Mouse (Mus musculus) midbrain, embryonic 16.5 days (tissue): ENCODE results near the gene Nenf. TPM values are rescaled to one million over a fixed set of nuclear protein-coding genes. Genes with fewer than 3 reads are reported as not detected.

Source experiments
- ATAC-seq: fragments of 200-750 bp; cut with Nextera tagmentation; 2 replicates; pipeline ENCODE4 v1.8.0; 2017; ENCODE audit warnings: moderate TSS enrichment
- H3K27ac ChIP-seq: fragments of 300-500 bp; sonication (generic); 2 replicates; pipeline ENCODE4 v1.5.1; 2014; ENCODE audit warnings: mild to moderate bottlenecking, low read length, mixed read lengths
- H3K27me3 ChIP-seq: fragments of 300-500 bp; sonication (generic); 2 replicates; pipeline ENCODE4 v1.6.1; 2014; ENCODE audit warnings: low read depth, low read length, mixed read lengths; ENCODE audit not compliant: control insufficient read depth, insufficient read depth
- H3K36me3 ChIP-seq: fragments of 300-500 bp; sonication (generic); 2 replicates; pipeline ENCODE4 v1.6.1; 2014; ENCODE audit warnings: mild to moderate bottlenecking, low read length, moderate library complexity, mixed read lengths; ENCODE audit not compliant: control insufficient read depth, insufficient read depth
- H3K4me1 ChIP-seq: fragments of 300-500 bp; sonication (generic); 2 replicates; pipeline ENCODE4 v1.6.1; 2014; ENCODE audit warnings: mild to moderate bottlenecking, low read length, mixed read lengths; ENCODE audit not compliant: control insufficient read depth, insufficient read depth
- H3K4me2 ChIP-seq: fragments of 300-500 bp; sonication (generic); 2 replicates; pipeline ENCODE4 v1.6.1; 2014; ENCODE audit warnings: mild to moderate bottlenecking, low read length, mixed read lengths
- H3K4me3 ChIP-seq: fragments of 300-500 bp; sonication (generic); 2 replicates; pipeline ENCODE4 v1.5.1; 2014; ENCODE audit warnings: low read depth, mild to moderate bottlenecking, low read length, moderate library complexity, mixed read lengths
- H3K9ac ChIP-seq: fragments of 300-500 bp; sonication (generic); 2 replicates; pipeline ENCODE4 v1.6.1; 2014; ENCODE audit warnings: low read depth, low read length, mixed read lengths
- H3K9me3 ChIP-seq: fragments of 300-500 bp; sonication (generic); replicated peaks from 2 replicates; pipeline ENCODE4 v1.6.1; 2014; ENCODE audit warnings: mild to moderate bottlenecking, low read length, mixed read lengths; ENCODE audit not compliant: control insufficient read depth, poor library complexity, severe bottlenecking
- WGBS: fragments of 180-500 bp; shearing (Covaris S2); extraction: QIAGEN DNeasy Blood & Tissue Kit; methylation state at CpG from one replicate; pipeline ENCODE4 v1.1.7; 2014; 5-methylcytosine and 5-hydroxymethylcytosine counted together
- polyA plus RNA-seq: library from polyadenylated mRNA; unstranded; fragments of >200 nt; fragmentation: Nextera tagmentation; extraction: Ambion mirVana; gene quantifications from 2 replicates; pipeline ENCODE4 v1.2.1, GENCODE M21; 2015

Gene Nenf
- polyA plus RNA-seq, 1 experiment from 2014 or later, result 139 TPM

DNA sequence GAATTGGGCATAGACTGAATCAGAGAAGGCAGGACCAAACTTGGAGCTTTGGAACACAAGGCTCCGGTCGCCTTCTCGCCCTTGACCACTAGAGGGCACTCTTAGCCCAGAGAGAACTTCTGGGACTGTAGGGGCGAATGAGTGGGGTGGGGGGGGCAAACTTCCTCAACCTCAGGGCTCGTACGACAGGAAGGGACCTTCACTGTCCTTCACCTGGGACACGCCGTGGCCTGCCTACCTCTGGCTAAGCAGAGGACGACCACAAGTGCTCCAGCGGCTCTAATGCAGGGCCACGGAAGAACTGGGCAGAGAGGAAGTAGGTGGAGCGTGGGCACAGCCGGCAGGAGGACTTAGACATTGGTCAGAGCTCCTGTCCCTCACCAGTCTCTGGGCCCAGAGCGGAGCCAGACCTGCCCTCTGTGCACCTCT, 5.5 kb downstream of the Nenf start:
- WGBS, result 2% methylated on average over 14 of the region's 14 CpGs
- Histone ChIP-seq H3K4me3 (peak overlapping the region; percentile 39), H3K9me3 (no peaks in the 10 kb centered on the region), H3K27me3 (no peaks in the 10 kb centered on the region), H3K9ac (peak overlapping the region; percentile 39; the same call in 1 of the 2 replicates), H3K4me1 (peaks cover 8% of the 10 kb centered on the region; the same call in 1 of the 2 replicates), H3K27ac (no peak overlapping the region), H3K4me2 (peak overlapping the region; percentile 53), H3K36me3 (peaks cover 5% of the 10 kb centered on the region; the same call in 1 of the 2 replicates)
- peak; percentile 75 for ATAC-seq

DNA sequence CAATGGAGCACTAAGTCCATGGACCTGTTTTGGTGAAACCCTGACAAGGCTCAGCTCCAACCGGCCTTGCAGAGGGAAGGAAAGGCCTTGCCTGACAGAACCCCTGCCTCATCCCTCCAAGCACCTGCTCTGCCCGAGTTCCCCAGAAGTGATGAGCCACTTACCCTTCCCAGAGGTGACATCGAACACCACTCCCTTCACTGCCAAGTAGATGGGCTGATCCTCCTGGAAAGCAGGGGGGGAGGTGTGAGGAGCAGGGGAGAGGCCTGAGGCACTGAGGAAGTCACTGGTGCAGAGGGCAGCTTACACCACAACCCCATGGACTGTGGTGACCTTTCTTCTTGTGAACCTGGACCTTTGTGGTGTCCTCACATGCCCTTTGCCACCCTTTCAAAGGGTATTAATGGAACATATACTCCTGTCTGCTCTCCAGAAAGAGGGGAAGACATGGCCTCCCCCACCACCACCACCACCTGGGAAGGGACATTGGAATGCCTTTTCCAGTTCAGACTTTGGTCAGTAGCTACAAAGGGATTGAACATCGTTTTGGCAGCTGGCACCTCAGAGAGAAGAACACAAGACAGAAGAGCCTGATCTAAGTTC, 6.6 kb downstream of the Nenf start:
- H3K4me1 ChIP-seq, result peaks cover 4% of the 10 kb centered on the region; the same call in 1 of the 2 replicates
- H3K36me3 ChIP-seq, result peaks cover 8% of the 10 kb centered on the region
- no peaks in the 10 kb centered on the region for H3K27me3 ChIP-seq
- H3K27ac ChIP-seq, result no peak overlapping the region
- H3K4me2 ChIP-seq, result no peak overlapping the region
- no peak for ATAC-seq
- no peaks in the 10 kb centered on the region for H3K9me3 ChIP-seq
- no peak overlapping the region for H3K4me3 ChIP-seq
- WGBS, result 75% methylated on average over 3 of the region's 4 CpGs
- no peak overlapping the region for H3K9ac ChIP-seq

DNA sequence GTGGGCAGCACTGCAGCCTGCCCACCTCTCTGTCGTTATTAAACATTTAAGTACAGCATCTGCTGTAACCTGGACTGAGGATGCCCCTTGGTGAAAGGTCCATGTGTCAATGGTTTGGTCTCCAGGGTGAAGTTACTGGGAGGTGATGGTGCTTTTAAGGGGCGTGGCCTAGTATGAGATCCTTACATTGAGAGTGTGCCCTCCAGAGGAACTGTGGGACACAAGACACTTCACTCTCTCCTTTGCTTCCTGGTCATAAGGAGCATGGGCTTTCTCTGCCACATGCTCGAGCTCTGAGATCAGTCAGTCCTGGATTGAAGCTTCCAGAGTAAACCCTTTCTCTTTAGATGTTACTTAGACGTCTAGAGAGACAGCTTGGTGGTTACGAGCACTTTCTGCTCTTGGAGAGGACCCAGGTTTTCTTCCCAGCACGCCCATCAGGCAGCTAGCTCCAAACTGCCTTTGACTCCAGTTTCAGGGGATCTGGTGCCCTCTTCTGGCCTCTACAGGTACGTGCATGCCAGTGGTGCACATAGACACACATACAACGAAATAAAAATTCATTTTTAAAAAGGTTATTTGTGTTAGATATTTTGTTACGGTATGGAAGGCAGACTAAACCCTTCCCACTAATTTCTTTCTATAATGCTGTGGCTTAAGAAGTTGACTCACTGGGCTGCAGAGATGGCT, 10.1 kb downstream of the Nenf start:
- no peak overlapping the region for H3K9ac ChIP-seq
- H3K27ac ChIP-seq, result no peak overlapping the region
- peaks cover 3% of the 10 kb centered on the region; the same call in 1 of the 2 replicates for H3K4me1 ChIP-seq
- H3K9me3 ChIP-seq, result no peaks in the 10 kb centered on the region
- WGBS, result 86% methylated on average over 9 of the region's 9 CpGs
- H3K27me3 ChIP-seq, result no peaks in the 10 kb centered on the region
- no peak for ATAC-seq
- H3K4me2 ChIP-seq, result no peak overlapping the region
- peaks cover 9% of the 10 kb centered on the region for H3K36me3 ChIP-seq
- no peak overlapping the region for H3K4me3 ChIP-seq

DNA sequence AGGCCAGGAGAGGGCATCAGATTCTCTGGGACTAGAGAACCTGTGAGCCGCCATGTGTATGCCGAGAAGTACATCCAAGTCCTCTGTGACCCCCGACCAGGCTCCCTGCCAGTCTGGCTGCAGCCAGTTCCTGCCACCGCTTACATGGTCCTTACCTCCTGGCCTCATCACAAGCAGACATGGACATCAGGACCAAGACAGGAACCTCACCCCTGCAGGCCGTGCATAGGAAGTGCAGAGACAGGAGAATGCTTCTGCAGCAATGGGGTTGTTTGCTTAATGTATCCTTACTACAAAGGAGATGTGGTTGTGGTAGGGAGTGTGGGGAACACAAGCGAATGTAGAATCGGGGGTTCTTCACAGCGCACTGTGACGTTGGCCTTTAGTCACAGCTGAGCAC, 11.7 kb downstream of the Nenf start:
- no peaks in the 10 kb centered on the region for H3K4me1 ChIP-seq
- H3K9me3 ChIP-seq, result no peaks in the 10 kb centered on the region
- no peak for ATAC-seq
- H3K4me2 ChIP-seq, result no peak overlapping the region
- H3K36me3 ChIP-seq, result peaks cover 9% of the 10 kb centered on the region
- WGBS, result 85% methylated on average over 9 of the region's 9 CpGs
- no peak overlapping the region for H3K4me3 ChIP-seq
- H3K27me3 ChIP-seq, result no peaks in the 10 kb centered on the region
- no peak overlapping the region for H3K27ac ChIP-seq
- H3K9ac ChIP-seq, result no peak overlapping the region

DNA sequence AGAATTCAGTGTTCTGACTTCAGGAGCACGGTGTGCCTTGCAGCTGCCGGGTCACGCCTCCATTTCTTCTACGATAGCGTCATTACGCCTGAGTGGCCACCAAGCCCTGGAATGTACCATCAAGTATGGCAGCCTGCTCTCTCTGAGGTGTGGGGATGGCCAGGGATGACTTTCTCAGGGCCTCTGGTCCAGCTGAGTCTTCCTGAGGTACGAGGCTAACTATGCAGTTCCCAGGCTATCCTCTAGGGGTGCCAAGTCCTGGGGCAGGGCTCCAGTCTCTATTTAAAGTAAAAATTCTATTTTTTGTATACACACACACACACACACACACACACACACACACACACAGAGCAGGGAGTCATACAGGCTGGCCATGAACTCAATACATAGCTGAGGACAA, 12.4 kb downstream of the Nenf start:
- no peak overlapping the region for H3K9ac ChIP-seq
- no peaks in the 10 kb centered on the region for H3K9me3 ChIP-seq
- no peak for ATAC-seq
- no peak overlapping the region for H3K4me3 ChIP-seq
- no peak overlapping the region for H3K4me2 ChIP-seq
- WGBS, result 66% methylated on average over 7 of the region's 7 CpGs
- H3K27me3 ChIP-seq, result no peaks in the 10 kb centered on the region
- H3K27ac ChIP-seq, result no peak overlapping the region
- no peaks in the 10 kb centered on the region for H3K4me1 ChIP-seq
- peaks cover 9% of the 10 kb centered on the region for H3K36me3 ChIP-seq

DNA sequence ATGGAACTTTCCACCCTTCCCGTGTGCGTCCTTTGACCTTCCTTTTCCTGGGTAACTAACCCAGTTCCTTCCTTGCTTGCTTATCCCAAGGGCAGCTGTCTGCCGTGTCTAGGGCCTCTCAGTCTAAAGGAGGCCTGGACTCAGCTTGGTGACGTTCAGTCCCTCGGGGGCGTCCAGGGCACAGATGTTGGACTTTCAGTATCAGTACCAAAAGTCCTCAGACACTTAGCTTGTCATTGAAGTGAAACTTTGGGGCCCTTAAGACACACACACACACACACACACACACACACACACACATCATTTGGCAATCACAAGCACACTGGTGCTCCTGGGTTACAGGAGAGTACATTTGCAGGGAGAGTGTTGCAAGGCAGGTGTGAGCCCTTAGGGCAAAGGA, 13.8 kb downstream of the Nenf start:
- Histone ChIP-seq H3K36me3 (peaks cover 9% of the 10 kb centered on the region), H3K4me2 (no peak overlapping the region), H3K4me3 (no peak overlapping the region), H3K4me1 (no peaks in the 10 kb centered on the region), H3K9ac (no peak overlapping the region), H3K27ac (no peak overlapping the region), H3K9me3 (no peaks in the 10 kb centered on the region), H3K27me3 (no peaks in the 10 kb centered on the region)
- no peak for ATAC-seq
- 79% methylated on average over 6 of the region's 6 CpGs for WGBS

DNA sequence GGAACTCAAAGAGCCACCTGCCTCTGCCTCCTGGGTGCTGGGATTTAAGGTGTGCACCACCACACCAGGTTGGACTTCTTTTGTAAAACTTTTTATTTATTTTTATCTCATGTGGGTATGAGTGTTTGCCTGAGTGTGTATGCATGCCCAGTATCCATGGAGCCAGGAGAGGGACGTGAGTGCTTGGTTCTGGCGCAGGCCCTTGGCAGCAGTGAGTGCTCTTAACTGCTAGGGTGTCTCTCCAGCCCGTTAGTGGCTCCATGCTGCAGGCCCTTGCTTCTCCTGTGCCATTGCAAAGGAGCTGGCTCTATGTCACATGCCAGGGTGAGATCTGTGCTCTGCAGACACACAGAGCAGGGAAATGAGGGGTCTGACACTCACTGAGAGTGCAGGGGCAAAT, 14.3 kb downstream of the Nenf start:
- Histone ChIP-seq H3K9me3 (no peaks in the 10 kb centered on the region), H3K27ac (no peak overlapping the region), H3K4me2 (no peak overlapping the region), H3K36me3 (peaks cover 9% of the 10 kb centered on the region), H3K4me3 (no peak overlapping the region), H3K27me3 (no peaks in the 10 kb centered on the region), H3K4me1 (no peaks in the 10 kb centered on the region), H3K9ac (no peak overlapping the region)
- no peak for ATAC-seq
- WGBS, result 82% methylated on average over 3 of the region's 3 CpGs

DNA sequence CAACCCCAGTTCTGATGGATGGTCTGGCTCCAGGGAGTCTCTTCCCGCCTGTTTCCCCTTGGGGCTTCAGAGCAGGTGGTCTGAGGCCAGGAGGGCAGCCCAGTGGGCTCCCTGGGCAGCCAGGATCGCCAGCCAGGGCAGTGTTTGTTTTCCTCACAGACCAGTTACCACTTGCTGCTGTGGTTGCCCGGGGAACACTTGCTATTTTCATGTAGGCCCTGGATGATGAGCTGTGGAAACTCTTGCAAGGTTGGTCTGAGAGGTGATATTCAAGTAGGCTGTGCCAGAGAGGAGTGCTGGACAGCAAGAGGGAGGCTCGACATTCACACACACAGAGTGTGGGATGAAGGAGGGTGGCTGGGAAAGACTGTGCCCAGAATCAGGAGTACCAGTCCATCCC, 16.1 kb downstream of the Nenf start:
- no peak overlapping the region for H3K9ac ChIP-seq
- H3K27me3 ChIP-seq, result no peaks in the 10 kb centered on the region
- H3K36me3 ChIP-seq, result peaks cover 4% of the 10 kb centered on the region; the same call in 1 of the 2 replicates
- 27% methylated on average over 4 of the region's 4 CpGs for WGBS
- no peak overlapping the region for H3K27ac ChIP-seq
- no peak for ATAC-seq
- H3K4me1 ChIP-seq, result no peaks in the 10 kb centered on the region
- H3K4me3 ChIP-seq, result no peak overlapping the region
- no peak overlapping the region for H3K4me2 ChIP-seq
- no peaks in the 10 kb centered on the region for H3K9me3 ChIP-seq

DNA sequence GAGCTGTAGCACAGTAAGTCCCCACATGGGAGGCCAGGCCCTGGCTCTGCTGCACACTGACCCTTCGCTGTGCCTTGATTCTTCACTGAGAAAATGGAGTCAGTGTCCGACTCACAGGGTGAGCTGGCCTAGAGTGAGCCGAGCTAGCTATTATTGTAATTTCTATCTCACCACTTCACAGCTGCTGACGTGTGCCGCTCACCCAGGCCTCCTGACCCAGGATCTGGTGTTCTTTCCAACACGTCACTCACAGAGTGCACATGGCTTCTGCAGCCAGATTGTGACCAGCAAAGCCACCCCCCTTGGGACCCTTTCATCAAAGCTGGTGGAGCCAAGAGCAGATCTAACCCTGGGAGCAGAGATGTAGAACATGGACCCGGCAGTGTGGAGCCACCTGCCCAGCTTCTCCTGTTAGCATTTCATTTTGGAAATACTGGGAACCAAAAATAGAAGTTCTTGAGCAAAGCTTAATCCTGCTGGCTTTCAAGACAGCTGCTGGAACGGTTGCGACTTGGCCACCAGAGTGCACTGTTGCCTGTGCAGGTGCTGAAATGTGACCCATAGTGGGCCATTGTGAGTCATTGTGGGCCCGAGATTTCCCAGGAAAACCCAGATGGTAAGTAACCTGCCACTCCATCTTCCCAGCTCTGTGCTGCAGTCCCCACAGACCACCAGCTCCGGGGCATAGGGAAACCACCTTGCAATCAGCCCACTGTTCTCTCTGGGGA, 18.6 kb downstream of the Nenf start:
- Histone ChIP-seq H3K4me2 (no peak overlapping the region), H3K27ac (no peak overlapping the region), H3K4me1 (no peaks in the 10 kb centered on the region), H3K9ac (no peak overlapping the region), H3K36me3 (no peaks in the 10 kb centered on the region), H3K4me3 (no peak overlapping the region), H3K27me3 (no peaks in the 10 kb centered on the region), H3K9me3 (no peaks in the 10 kb centered on the region)
- 53% methylated on average over 11 of the region's 11 CpGs for WGBS
- no peak for ATAC-seq
